Comparison of ENCODE assay signal across 8 mouse cellular contexts in the genomic region with DNA sequence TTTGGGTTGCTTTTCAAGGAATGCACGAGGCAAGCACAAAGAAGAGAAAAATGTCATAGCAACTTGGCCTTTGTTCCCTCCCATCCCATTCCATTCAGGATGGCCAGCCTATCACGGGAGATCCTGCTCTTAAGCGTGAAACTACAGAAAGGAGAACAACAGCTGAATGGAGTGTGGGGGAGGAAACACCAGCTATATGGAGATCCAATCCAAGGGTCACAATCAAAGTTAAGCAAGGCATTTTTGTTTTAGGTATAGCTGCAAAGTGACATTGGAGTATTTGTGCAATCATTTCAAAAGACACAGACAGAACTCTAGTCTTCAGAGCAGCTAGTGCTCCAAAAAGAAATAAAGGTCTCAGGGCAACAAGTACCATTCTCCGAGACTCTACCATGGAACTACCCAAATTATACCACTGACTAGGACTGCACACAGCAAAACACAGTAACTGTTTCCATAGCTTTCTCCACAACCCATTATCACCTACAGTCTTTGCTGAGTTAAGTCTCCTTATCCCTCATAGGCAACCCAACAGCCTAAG. TPM values are rescaled to one million over a fixed set of nuclear protein-coding genes. Genes with fewer than 3 reads are reported as not detected.
A peak's percentile ranks its signal among the peaks of the same experiment; 100 is the strongest.
DNase-seq lines count a peak whose midpoint lies in the region; ATAC-seq and TF ChIP-seq lines count a peak whose summit lies in the region.

No protein-coding gene starts in this region.

- H3K27ac ChIP-seq in lung, postnatal 0 days (ENCODE audit: low read length): peak overlapping the region; percentile 100; the same call in 1 of the 2 replicates
- H3K27ac ChIP-seq in forebrain, embryonic 10.5 days: peak overlapping the region; percentile 99

- TF ChIP-seq EP300 in lung, postnatal 0 days (IDR thresholded peaks at IDR 0.05): no peak

- H3K9ac ChIP-seq in lung, postnatal 0 days (replicated peaks; ENCODE audit: low read depth): no peak overlapping the region

- H3K4me2 ChIP-seq in lung, postnatal 0 days (replicated peaks; ENCODE audit: low read depth, low read length): peak overlapping the region; percentile 76

- ATAC-seq in lung, postnatal 0 days: no peak

- WGBS in lung, postnatal 0 days: 11% methylated on average over 4 of the region's 4 CpGs
- whole genome bisulfite sequencing in forebrain, embryonic 10.5 days: 12% methylated on average over 4 of the region's 4 CpGs

- peaks cover 12% of the 10 kb centered on the region; the same call in 1 of the 2 replicates for H3K4me1 ChIP-seq in lung, postnatal 0 days (ENCODE audit: insufficient read depth, low read depth, low read length)
- H3K4me1 ChIP-seq in forebrain, embryonic 10.5 days: peaks cover 55% of the 10 kb centered on the region

- DNase-seq in lung, postnatal 0 days (ENCODE audit: low spot score): peak; percentile 56
- no peak for DNase-seq in lung, postnatal 14 days
- DNase-seq in forebrain, embryonic 10.5 days (ENCODE audit: extremely low spot score, low spot score): peak; percentile 32
- peak; percentile 45 for DNase-seq in kidney, postnatal 14 days
- DNase-seq in retina, embryonic 14.5 days (ENCODE audit: low spot score): peak; percentile 40
- no peak for DNase-seq in right cerebral cortex, postnatal 10 days (ENCODE audit: low spot score in 2 of 2)
- DNase-seq in left cerebral cortex, postnatal 14 days (ENCODE audit: low spot score in 2 of 2): no peak
- no peak for DNase-seq in layer of hippocampus, postnatal 10 days (ENCODE audit: low spot score in 2 of 2)

- peak overlapping the region; percentile 100 for H3K4me3 ChIP-seq in lung, postnatal 0 days (ENCODE audit: low read depth, low read length)
- peak overlapping the region; percentile 100 for H3K4me3 ChIP-seq in forebrain, embryonic 10.5 days

- no peaks in the 10 kb centered on the region for H3K9me3 ChIP-seq in lung, postnatal 0 days (ENCODE audit: low read length)
- H3K9me3 ChIP-seq in forebrain, embryonic 10.5 days: no peaks in the 10 kb centered on the region

- no peak for TF ChIP-seq CTCF in lung, postnatal 0 days (IDR thresholded peaks at IDR 0.05)

- intact Hi-C loops in left cerebral cortex, postnatal 14 days (cut with DNase I): loop anchor here (2.0 to 5.0 kb wide), 2 partner anchors 108 to 133 kb away; no protein-coding TSS in a partner anchor

- no peaks in the 10 kb centered on the region for H3K27me3 ChIP-seq in lung, postnatal 0 days (replicated peaks; ENCODE audit: insufficient read depth, low read length)
- H3K27me3 ChIP-seq in forebrain, embryonic 10.5 days (ENCODE audit: poor library complexity, severe bottlenecking): no peaks in the 10 kb centered on the region

- no peaks in the 10 kb centered on the region for H3K36me3 ChIP-seq in lung, postnatal 0 days (ENCODE audit: insufficient read depth, low read length)
- H3K36me3 ChIP-seq in forebrain, embryonic 10.5 days (replicated peaks): peaks cover 10% of the 10 kb centered on the region

RNA-seq across cellular contexts. Expression of gene Ankrd11, which starts 1.9 kb away (rescaled TPM):
- polyA plus RNA-seq in lung, postnatal 0 days (2015; fragmentation: Nextera tagmentation; extraction: Ambion mirVana): 46.5 and 60.1 TPM in 2 replicates
- polyA plus RNA-seq in forebrain, embryonic 10.5 days (2016; fragmentation: Nextera tagmentation; extraction: Ambion mirVana): 33.4 and 33.8 TPM in 2 replicates
- total RNA-seq in left cerebral cortex, postnatal 14 days (2021): 100 to 1,000 TPM; 146 to 151 TPM
- 100 to 1,000 TPM; 147 to 160 TPM for total RNA-seq in layer of hippocampus, postnatal 10 days (2021)

RNA-seq across cellular contexts. Expression of gene Spg7, which starts 22.6 kb away (rescaled TPM):
- 22.7 and 27.3 TPM in 2 replicates for polyA plus RNA-seq in lung, postnatal 0 days (2015; fragmentation: Nextera tagmentation; extraction: Ambion mirVana)
- 53.9 and 56.8 TPM in 2 replicates for polyA plus RNA-seq in forebrain, embryonic 10.5 days (2016; fragmentation: Nextera tagmentation; extraction: Ambion mirVana)
- total RNA-seq in left cerebral cortex, postnatal 14 days (2021): 10 to 100 TPM; 69.0 to 69.4 TPM
- 10 to 100 TPM; 65.8 to 75.5 TPM for total RNA-seq in layer of hippocampus, postnatal 10 days (2021)

Comparison
In these comparisons a context has a peak if more than half of its experiments do, and no peak if none do; other contexts are left out.
1. DNase-seq: peak in lung, postnatal 0 days (single experiment), forebrain, embryonic 10.5 days (single experiment), kidney, postnatal 14 days (single experiment) and retina, embryonic 14.5 days (single experiment); none in lung, postnatal 14 days (single experiment), right cerebral cortex, postnatal 10 days (0 of 2), left cerebral cortex, postnatal 14 days (0 of 2) and layer of hippocampus, postnatal 10 days (0 of 2).